Mouse (Mus musculus) CH12.LX (cell line): ENCODE data around the gene Dhx33.

Source experiments
- BHLHE40 ChIP-seq: IDR thresholded peaks from 2 replicates; pipeline ENCODE4 v1.6.1; 2011; ENCODE audit warnings: mild to moderate bottlenecking, low read depth, low read length, improper control_type of control experiment
- CTCF ChIP-seq, 2 experiments: IDR thresholded peaks in 1 of 2; conservative IDR thresholded peaks in 1 of 2; 2 replicates each; pipeline ENCODE4 v1.5.1; 2011 to 2012; ENCODE audit warnings: low read depth in 2 of 2, low read length in 2 of 2, improper control_type of control experiment in 1 of 2, inconsistent platforms in 1 of 2, mild to moderate bottlenecking in 1 of 2, moderate library complexity in 1 of 2
- EP300 ChIP-seq: IDR thresholded peaks from 2 replicates; pipeline ENCODE4 v1.6.1; 2011; ENCODE audit warnings: low read length, improper control_type of control experiment
- JUND ChIP-seq: conservative IDR thresholded peaks from 2 replicates; pipeline ENCODE4 v1.6.1; 2011; ENCODE audit warnings: low read depth, low read length, improper control_type of control experiment
- MAFK ChIP-seq: IDR thresholded peaks from 2 replicates; pipeline ENCODE4 v1.6.1; 2011; ENCODE audit warnings: low read length, improper control_type of control experiment; ENCODE audit not compliant: insufficient replicate concordance
- MAX ChIP-seq: IDR thresholded peaks from 2 replicates; pipeline ENCODE4 v1.6.1; 2011; ENCODE audit warnings: low read length, improper control_type of control experiment
- MEF2A ChIP-seq: IDR thresholded peaks from 2 replicates; pipeline ENCODE4 v1.6.1; 2014; ENCODE audit warnings: low read depth, mild to moderate bottlenecking, inconsistent platforms, low read length, improper control_type of control experiment, borderline replicate concordance
- MXI1 ChIP-seq: IDR thresholded peaks from 2 replicates; pipeline ENCODE4 v1.6.1; 2011; ENCODE audit warnings: mild to moderate bottlenecking, low read depth, low read length, improper control_type of control experiment
- POLR2A ChIP-seq: IDR thresholded peaks from 2 replicates; pipeline ENCODE4 v1.6.1; 2011; ENCODE audit warnings: low read depth, mild to moderate bottlenecking, improper control_type of control experiment, low read length

- TF ChIP-seq BHLHE40 (no peak), CTCF (conservative IDR thresholded peaks at IDR 0.05 in 1 of 2, IDR thresholded peaks at IDR 0.05 in 1 of 2; ENCODE audit: low read depth in 2 of 2, low read length in 2 of 2) (peak; percentile 50 to 83), POLR2A (no peak), JUND (no peak), MAX (no peak), MEF2A (no peak), MAFK (no peak), EP300 (no peak), MXI1 (no peak)
Measured at GRCm38 (mm10) chr11:71052554-71052953, 48.3 kb upstream of the Dhx33 start.
